Mouse (Mus musculus) brain, embryonic 14.5 days (tissue): ENCODE measurements around the gene Negr1.

Experiments
- CTCF ChIP-seq: fragments of 200-500 bp; IDR thresholded peaks from 2 replicates; pipeline ENCODE4 v1.5.1; 2012; ENCODE audit warnings: inconsistent platforms, mild to moderate bottlenecking, moderate library complexity, borderline replicate concordance; ENCODE audit not compliant: insufficient read depth, insufficient read length; ENCODE audit errors: extremely low read depth
- POLR2A ChIP-seq: fragments of 200-500 bp; IDR thresholded peaks from 2 replicates; pipeline ENCODE4 v1.6.1; 2012; ENCODE audit warnings: mild to moderate bottlenecking, inconsistent platforms, borderline replicate concordance; ENCODE audit not compliant: poor library complexity, insufficient read depth, insufficient read length, severe bottlenecking; ENCODE audit errors: extremely low read depth

DNA sequence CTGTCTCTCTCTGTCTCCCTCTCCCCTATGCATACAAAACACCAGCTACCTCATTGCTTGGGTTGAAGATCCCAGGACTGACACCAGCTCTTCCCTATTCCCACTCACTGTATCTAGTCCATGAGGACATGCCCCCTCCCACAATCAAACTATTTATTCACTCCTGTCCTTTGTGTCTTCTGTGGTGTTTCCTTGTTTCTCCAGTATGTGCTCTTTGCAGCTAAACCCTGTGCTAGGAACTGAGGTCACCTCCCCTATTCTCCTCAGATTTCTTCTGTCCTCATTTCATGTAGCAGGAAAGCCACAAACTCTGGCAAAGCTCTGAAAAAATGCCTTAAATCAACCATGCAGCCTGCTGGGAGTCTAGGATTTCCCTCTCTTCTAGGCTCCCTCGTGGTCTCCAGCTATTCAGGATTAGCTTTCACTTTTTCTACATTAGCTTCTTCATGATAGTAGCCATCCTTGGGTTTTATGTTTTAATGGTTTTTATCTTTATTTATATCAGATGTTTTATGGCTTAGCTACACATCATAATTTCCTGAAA, 222.8 kb downstream of the Negr1 start:
- TF ChIP-seq CTCF (no peak), POLR2A (no peak)
